Mouse (Mus musculus): ENCODE data around the gene Rai14. TPM values are rescaled to one million over a fixed set of nuclear protein-coding genes. Genes with fewer than 3 reads are reported as not detected.

Rai14 gene
- polyA plus RNA-seq, 1 experiment from 2014 or later: 13.8 TPM

- no peak for ATAC-seq (replicated peaks; ENCODE audit: insufficient number of reproducible peaks, insufficient read depth, low FRiP score, low read depth)
- no peak overlapping the region for H3K4me2 ChIP-seq
- 43% methylated on average over 4 of the region's 4 CpGs for WGBS
- H3K4me1 ChIP-seq (replicated peaks): no peaks in the 10 kb centered on the region
- H3K27me3 ChIP-seq: no peaks in the 10 kb centered on the region
- H3K9me3 ChIP-seq (replicated peaks): no peaks in the 10 kb centered on the region
- H3K9ac ChIP-seq: no peak overlapping the region
- H3K36me3 ChIP-seq: no peaks in the 10 kb centered on the region
- H3K27ac ChIP-seq: no peak overlapping the region
- H3K4me3 ChIP-seq: no peak overlapping the region
Measured at GRCm38 (mm10) chr15:10531352-10531751, 183.1 kb downstream of the Rai14 start.

GRCm38 (mm10) chr15:10525896-10526295 is 188.5 kb downstream of the Rai14 start:
- H3K9me3 ChIP-seq (replicated peaks): no peaks in the 10 kb centered on the region
- no peak overlapping the region for H3K4me3 ChIP-seq
- no peak overlapping the region for H3K9ac ChIP-seq
- H3K27ac ChIP-seq: no peak overlapping the region
- H3K27me3 ChIP-seq: no peaks in the 10 kb centered on the region
- H3K4me1 ChIP-seq (replicated peaks): no peaks in the 10 kb centered on the region
- H3K4me2 ChIP-seq: no peak overlapping the region
- H3K36me3 ChIP-seq: no peaks in the 10 kb centered on the region
- 73% methylated on average over 1 of the region's 1 CpGs for WGBS
- ATAC-seq (replicated peaks; ENCODE audit: insufficient number of reproducible peaks, insufficient read depth, low FRiP score, low read depth): no peak

Other genes starting within 250 kb of the Rai14 start
- 9.6 and 10.8 TPM in 2 replicates for gene Dnajc21, start 244.1 kb downstream of the Rai14 start, polyA plus RNA-seq (2015; fragmentation: Nextera tagmentation; extraction: Ambion mirVana)
- 48.5 and 59.9 TPM in 2 replicates for gene Brix1, start 228.7 kb downstream of the Rai14 start, polyA plus RNA-seq (2015; fragmentation: Nextera tagmentation; extraction: Ambion mirVana)
- 17.9 and 22.9 TPM in 2 replicates for gene Rad1, start 228.6 kb downstream of the Rai14 start, polyA plus RNA-seq (2015; fragmentation: Nextera tagmentation; extraction: Ambion mirVana)
- not detected in 2 replicates for gene Ttc23l, start 156.0 kb downstream of the Rai14 start, polyA plus RNA-seq (2015; fragmentation: Nextera tagmentation; extraction: Ambion mirVana)
- gene C1qtnf3, start 237.7 kb upstream of the Rai14 start, polyA plus RNA-seq (2015; fragmentation: Nextera tagmentation; extraction: Ambion mirVana): 1.2 and 7.3 TPM in 2 replicates

Measured in heart, embryonic 15.5 days (tissue).